Comparison of ENCODE assay signal across 8 mouse cellular contexts in the genomic region with DNA sequence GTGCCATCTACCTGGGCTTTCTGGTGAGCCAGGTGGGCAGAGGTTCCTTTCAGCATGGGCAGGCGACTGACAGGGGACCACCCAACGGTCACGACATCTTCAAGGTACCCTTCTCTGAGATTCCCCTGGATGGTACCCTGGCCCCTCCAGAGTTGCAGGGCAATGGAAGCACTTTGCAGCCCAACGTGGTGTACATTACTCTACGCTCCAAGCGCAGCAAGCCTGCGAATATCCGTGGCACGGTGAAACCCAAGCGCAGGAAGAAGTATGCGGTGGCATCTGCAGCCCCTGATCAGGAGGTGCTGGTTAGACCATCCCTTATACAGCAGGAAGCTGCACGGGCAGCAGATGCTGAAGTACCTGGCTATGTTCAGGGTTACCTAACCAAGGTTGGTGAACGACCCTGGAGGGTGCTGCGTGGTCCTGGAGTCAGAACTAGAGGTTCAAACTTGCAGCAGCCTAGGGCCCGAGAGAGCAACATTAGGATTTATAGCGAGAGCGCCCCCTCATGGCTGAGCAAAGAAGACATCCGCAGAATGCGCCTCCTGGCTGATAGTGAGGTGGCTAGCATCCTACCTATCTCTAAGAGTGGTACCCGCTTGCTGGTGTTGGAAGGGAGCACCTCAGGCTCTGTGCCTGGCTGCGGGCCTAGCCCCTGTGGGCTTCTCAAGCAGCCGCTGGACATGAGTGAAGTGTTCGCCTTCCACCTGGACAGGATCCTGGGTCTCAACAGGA. TPM values are rescaled to one million over a fixed set of nuclear protein-coding genes. Genes with fewer than 3 reads are reported as not detected.
DNase-seq lines count a peak whose midpoint lies in the region; ATAC-seq and TF ChIP-seq lines count a peak whose summit lies in the region.

No protein-coding gene starts in this region.

- intact Hi-C loops in gastrocnemius, postnatal 36 days (cut with DNase I), result no loop called here

- no peak overlapping the region for H3K4me3 ChIP-seq in MEL (ENCODE audit: control insufficient read depth in 1 of 2, insufficient read depth in 1 of 2, low read depth in 2 of 2, low read length in 2 of 2)
- peak overlapping the region; percentile 37 for H3K4me3 ChIP-seq in intestine, embryonic 14.5 days (ENCODE audit: low read depth, low read length)
- peak overlapping the region; percentile 55 for H3K4me3 ChIP-seq in lung, embryonic 16.5 days (ENCODE audit: low read length)

- TF ChIP-seq CTCF in MEL (IDR thresholded peaks at IDR 0.05 in 2 of 3, conservative IDR thresholded peaks at IDR 0.05 in 1 of 3; ENCODE audit: control insufficient read depth in 1 of 3, insufficient read depth in 1 of 3, low read depth in 2 of 3, low read length in 3 of 3, poor library complexity in 1 of 3, severe bottlenecking in 1 of 3), result peak; percentile 36 to 55 (median 49); a peak in 5 of 6 replicates

- H3K27ac ChIP-seq in MEL (ENCODE audit: control insufficient read depth, low read depth, low read length), result no peak overlapping the region
- peak overlapping the region; percentile 69 for H3K27ac ChIP-seq in intestine, embryonic 14.5 days (ENCODE audit: low read depth)
- H3K27ac ChIP-seq in lung, embryonic 16.5 days (ENCODE audit: low read length), result peak overlapping the region; percentile 93

- WGBS in intestine, embryonic 14.5 days, result 63% methylated on average over 23 of the region's 23 CpGs
- WGBS in lung, embryonic 16.5 days, result 56% methylated on average over 23 of the region's 23 CpGs

- peak; percentile 34 for ATAC-seq in intestine, embryonic 14.5 days (replicated peaks; ENCODE audit: low FRiP score, low TSS enrichment, low read depth)
- peak; percentile 40 for ATAC-seq in lung, embryonic 16.5 days (ENCODE audit: low read depth)

- peak; percentile 70 to 78 for DNase-seq in cerebellum, postnatal 10 days
- DNase-seq in cerebellum, adult 11 months, result no peak
- DNase-seq in MEL (ENCODE audit: low read depth, low spot score), result no peak
- DNase-seq in gastrocnemius, postnatal 36 days, result peak; percentile 34 to 52
- no peak for DNase-seq in intestine, embryonic 14.5 days (ENCODE audit: low spot score)
- DNase-seq in splenic B cell, adult 2 months (ENCODE audit: low read depth, low spot score), result peak; percentile 46
- no peak for DNase-seq in layer of hippocampus, adult 9-11 months

- no peak for TF ChIP-seq POLR2A in MEL (IDR thresholded peaks at IDR 0.05; ENCODE audit: control insufficient read depth in 1 of 2, insufficient read depth in 1 of 2, low read depth in 1 of 2, low read length in 2 of 2, poor library complexity in 1 of 2)

- no peak for TF ChIP-seq EP300 in MEL (IDR thresholded peaks at IDR 0.05; ENCODE audit: low read depth in 1 of 2, low read length in 2 of 2)

- no peaks in the 10 kb centered on the region for H3K9me3 ChIP-seq in MEL (replicated peaks; ENCODE audit: insufficient read depth, low read length)
- no peaks in the 10 kb centered on the region for H3K9me3 ChIP-seq in intestine, embryonic 14.5 days (ENCODE audit: control insufficient read depth, low read length)
- no peaks in the 10 kb centered on the region for H3K9me3 ChIP-seq in lung, embryonic 16.5 days (ENCODE audit: control insufficient read depth, low read length)

- no peak for TF ChIP-seq RAD21 in MEL (IDR thresholded peaks at IDR 0.05; ENCODE audit: low read depth, low read length)

- no peaks in the 10 kb centered on the region; a peak in 1 of 4 replicates for H3K27me3 ChIP-seq in MEL (ENCODE audit: control insufficient read depth in 1 of 2, insufficient read depth in 2 of 2, low read length in 2 of 2)
- no peaks in the 10 kb centered on the region for H3K27me3 ChIP-seq in intestine, embryonic 14.5 days (replicated peaks; ENCODE audit: control insufficient read depth, insufficient read depth, low read length)
- no peaks in the 10 kb centered on the region for H3K27me3 ChIP-seq in lung, embryonic 16.5 days (ENCODE audit: control insufficient read depth, insufficient read depth, low read depth, low read length)
- H3K27me3 ChIP-seq in splenic B cell, adult 2 months (ENCODE audit: control insufficient read depth, insufficient read depth, low read length, poor library complexity, severe bottlenecking), result peaks cover 3% of the 10 kb centered on the region; the same call in 1 of the 2 replicates

- H3K36me3 ChIP-seq in MEL (ENCODE audit: control insufficient read depth in 1 of 2, insufficient read depth in 2 of 2, low read length in 2 of 2), result peaks cover 0 to 9% of the 10 kb centered on the region in 2 experiments; a peak in 2 of 4 replicates
- no peaks in the 10 kb centered on the region for H3K36me3 ChIP-seq in intestine, embryonic 14.5 days (ENCODE audit: control insufficient read depth, insufficient read depth, low read length)
- H3K36me3 ChIP-seq in lung, embryonic 16.5 days (ENCODE audit: control insufficient read depth, insufficient read depth, low read length), result no peaks in the 10 kb centered on the region
- no peaks in the 10 kb centered on the region for H3K36me3 ChIP-seq in splenic B cell, adult 2 months (ENCODE audit: control insufficient read depth, insufficient read depth, low read length, poor library complexity, severe bottlenecking)

- H3K79me2 ChIP-seq in MEL (ENCODE audit: control insufficient read depth, insufficient read depth, low read length, poor library complexity), result peaks cover 1% of the 10 kb centered on the region; the same call in 1 of the 2 replicates

- peak overlapping the region; percentile 60 for H3K4me2 ChIP-seq in intestine, embryonic 14.5 days (ENCODE audit: low read length)
- peak overlapping the region; percentile 55 for H3K4me2 ChIP-seq in lung, embryonic 16.5 days (ENCODE audit: low read depth, low read length)

- H3K4me1 ChIP-seq in MEL (ENCODE audit: control insufficient read depth in 1 of 2, insufficient read depth in 2 of 2, low read length in 2 of 2), result peaks cover 0 to 7% of the 10 kb centered on the region in 2 experiments; a peak in 3 of 4 replicates
- peaks cover 13% of the 10 kb centered on the region for H3K4me1 ChIP-seq in intestine, embryonic 14.5 days (replicated peaks; ENCODE audit: control insufficient read depth, insufficient read depth, low read length)
- H3K4me1 ChIP-seq in lung, embryonic 16.5 days (replicated peaks; ENCODE audit: control insufficient read depth, insufficient read depth, low read length), result peaks cover 14% of the 10 kb centered on the region

- no peak overlapping the region for H3K9ac ChIP-seq in MEL (ENCODE audit: control insufficient read depth, low read depth, low read length, poor library complexity, severe bottlenecking)
- peak overlapping the region; percentile 39 for H3K9ac ChIP-seq in intestine, embryonic 14.5 days (ENCODE audit: low read length)
- H3K9ac ChIP-seq in lung, embryonic 16.5 days (ENCODE audit: low read length), result peak overlapping the region; percentile 63

TF ChIP-seq in MEL, 35 proteins besides CTCF, POLR2A, EP300 and RAD21:
- TF ChIP-seq MAZ (IDR thresholded peaks at IDR 0.05; ENCODE audit: low read depth, low read length) (no peak), NRF1 (IDR thresholded peaks at IDR 0.05; ENCODE audit: insufficient read depth, low read depth, low read length, poor library complexity, severe bottlenecking) (no peak), GATA1 (IDR thresholded peaks at IDR 0.05; ENCODE audit: low read depth, low read length) (no peak), KAT2A (conservative IDR thresholded peaks at IDR 0.05; ENCODE audit: low read depth, low read length) (no peak), ETS1 (IDR thresholded peaks at IDR 0.05; ENCODE audit: low read depth, low read length) (no peak), HCFC1 (IDR thresholded peaks at IDR 0.05; ENCODE audit: low read depth, low read length) (no peak), CHD2 (IDR thresholded peaks at IDR 0.05; ENCODE audit: low read length) (no peak), ZKSCAN1 (IDR thresholded peaks at IDR 0.05; ENCODE audit: low read depth, low read length) (no peak), ZNF384 (IDR thresholded peaks at IDR 0.05; ENCODE audit: low read depth, low read length) (no peak)

RNA-seq across cellular contexts. Expression of a gene that starts 2.2 kb away (rescaled TPM):
- 1.5 and 4.9 TPM in 2 replicates for total RNA-seq in MEL (2012; rRNA removed)
- polyA plus RNA-seq in MEL (2012; ENCODE audit: insufficient read depth in 1 of 2, insufficient read length in 2 of 2, low read depth in 1 of 2, low replicate concordance in 2 of 2, missing spikeins in 1 of 2), result 1 to 10 TPM in 1 of 2 experiments, not detected in 1; 3.1 TPM
- total RNA-seq in gastrocnemius, postnatal 36 days (2021), result 1 to 10 TPM; 7.6 to 8.4 TPM
- 9.1 and 10.8 TPM in 2 replicates for polyA plus RNA-seq in intestine, embryonic 14.5 days (2014; fragmentation: Nextera tagmentation; extraction: Ambion mirVana)
- polyA plus RNA-seq in lung, embryonic 16.5 days (2015; fragmentation: Nextera tagmentation; extraction: Ambion mirVana), result 31.0 and 32.9 TPM in 2 replicates

RNA-seq across cellular contexts. Expression of a gene that starts 34.0 kb away (rescaled TPM):
- 0.04 and 0.07 TPM in 2 replicates for total RNA-seq in MEL (2012; rRNA removed)
- polyA plus RNA-seq in MEL (2012; ENCODE audit: insufficient read depth in 1 of 2, insufficient read length in 2 of 2, low read depth in 1 of 2, low replicate concordance in 2 of 2, missing spikeins in 1 of 2), result under 1 TPM in 1 of 2 experiments, not detected in 1; 0.25 TPM
- total RNA-seq in gastrocnemius, postnatal 36 days (2021), result 1 to 10 TPM; 1.3 TPM
- 4.7 and 5.5 TPM in 2 replicates for polyA plus RNA-seq in intestine, embryonic 14.5 days (2014; fragmentation: Nextera tagmentation; extraction: Ambion mirVana)
- 4.9 and 5.2 TPM in 2 replicates for polyA plus RNA-seq in lung, embryonic 16.5 days (2015; fragmentation: Nextera tagmentation; extraction: Ambion mirVana)

Comparison
In these comparisons a context has a peak if more than half of its experiments do, and no peak if none do; other contexts are left out.
1. DNase-seq: peak in cerebellum, postnatal 10 days (2 of 2), gastrocnemius, postnatal 36 days (2 of 2) and splenic B cell, adult 2 months (single experiment); none in cerebellum, adult 11 months (single experiment), MEL (single experiment), intestine, embryonic 14.5 days (single experiment) and layer of hippocampus, adult 9-11 months (single experiment).
2. H3K4me3 ChIP-seq: peak in intestine, embryonic 14.5 days (single experiment) and lung, embryonic 16.5 days (single experiment); none in MEL (0 of 2).